Mouse (Mus musculus) thymus, postnatal 4 days (tissue): Measurements from ENCODE around the gene Egf.
"Not testable (repeated sequence)": the region's sequence is repeated elsewhere in the genome, so short reads cannot be mapped to it uniquely, and the experiment has no call there.

ENCODE experiments used
- DNase-seq: peaks from one replicate; pipeline ENCODE4 v3.0.0; 2021

The Egf gene

GRCm38 (mm10) chr3:129754650-129755604, at the start of gene Egf:
Gene Egf, minus strand, starts transcription at chr3:129755316.
- DNase-seq, result no peak

- no peak for DNase-seq
Measured at GRCm38 (mm10) chr3:129803765-129804164, 48.6 kb upstream of the Egf start, which contains the start of gene Lrit3. Gene Lrit3, minus strand, starts transcription at chr3:129804030.

- DNase-seq, result no peak
Measured at GRCm38 (mm10) chr3:129799011-129799410, 43.9 kb upstream of the Egf start.

- DNase-seq, result no peak
Measured at GRCm38 (mm10) chr3:129798551-129798950, 43.4 kb upstream of the Egf start.

- DNase-seq, result no peak
Measured at GRCm38 (mm10) chr3:129797341-129797740, 42.2 kb upstream of the Egf start.

GRCm38 (mm10) chr3:129793801-129794200, 38.7 kb upstream of the Egf start:
- no peak for DNase-seq

GRCm38 (mm10) chr3:129782746-129783145, 27.6 kb upstream of the Egf start:
- no peak for DNase-seq

- no peak for DNase-seq
Measured at GRCm38 (mm10) chr3:129781435-129781834, 26.3 kb upstream of the Egf start.

- no peak for DNase-seq
Measured at GRCm38 (mm10) chr3:129771210-129771609, 16.1 kb upstream of the Egf start.

- DNase-seq, result no peak
Measured at GRCm38 (mm10) chr3:129766971-129767794, 12.1 kb upstream of the Egf start.

GRCm38 (mm10) chr3:129766106-129766505, 11.0 kb upstream of the Egf start:
- no peak for DNase-seq

GRCm38 (mm10) chr3:129757599-129757998, 2.5 kb upstream of the Egf start:
- DNase-seq, result not testable (repeated sequence)

- peak; percentile 70 for DNase-seq
Measured at GRCm38 (mm10) chr3:129744803-129745202, 10.3 kb downstream of the Egf start.

- no peak for DNase-seq
Measured at GRCm38 (mm10) chr3:129742781-129743180, 12.3 kb downstream of the Egf start.

- no peak for DNase-seq
Measured at GRCm38 (mm10) chr3:129738291-129739183, 16.6 kb downstream of the Egf start.

GRCm38 (mm10) chr3:129731636-129732035, 23.5 kb downstream of the Egf start:
- DNase-seq, result no peak

GRCm38 (mm10) chr3:129730426-129730825, 24.7 kb downstream of the Egf start:
- peak; percentile 61 for DNase-seq

- no peak for DNase-seq
Measured at GRCm38 (mm10) chr3:129729916-129730315, 25.2 kb downstream of the Egf start.

GRCm38 (mm10) chr3:129725592-129725991, 29.5 kb downstream of the Egf start:
- DNase-seq, result no peak

- DNase-seq, result peak; percentile 95
Measured at GRCm38 (mm10) chr3:129724961-129725501, 30.1 kb downstream of the Egf start.

GRCm38 (mm10) chr3:129724505-129724904, 30.6 kb downstream of the Egf start:
- peak; percentile 24 for DNase-seq

- no peak for DNase-seq
Measured at GRCm38 (mm10) chr3:129723311-129723710, 31.8 kb downstream of the Egf start.
